Mouse (Mus musculus): ENCODE data around the gene Slc22a28. TPM values are rescaled to one million over a fixed set of nuclear protein-coding genes. Genes with fewer than 3 reads are reported as not detected.
"Not testable (repeated sequence)": the region's sequence is repeated elsewhere in the genome, so short reads cannot be mapped to it uniquely, and the experiment has no call there.

The Slc22a28 gene
- total RNA-seq (2017), result not detected in 2 replicates

DNA sequence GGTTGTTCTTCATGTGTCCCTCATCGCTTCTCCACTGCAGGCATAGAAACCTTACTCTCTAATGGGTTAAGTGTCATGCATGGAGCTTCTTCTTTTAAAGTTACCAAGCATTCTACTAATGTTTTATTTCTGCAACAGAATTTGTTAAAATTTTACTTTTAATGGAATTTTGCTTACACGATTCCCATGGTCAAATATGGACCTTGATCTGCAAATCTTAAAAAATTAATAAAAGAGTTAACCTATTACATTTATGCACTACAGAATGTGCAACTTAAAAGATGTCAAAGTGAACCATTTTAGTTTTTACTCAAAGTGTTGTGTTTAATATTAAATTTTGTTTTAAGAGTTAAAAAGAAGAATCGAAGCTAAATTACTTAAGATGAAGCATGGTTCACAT is at the start of gene Slc22a28:
Gene Slc22a28, minus strand, starts transcription at position 102 of the 400 bp plus-strand sequence.
- ATAC-seq (replicated peaks in 1 of 2; ENCODE audit: insufficient read depth in 1 of 2, low FRiP score in 2 of 2, low TSS enrichment in 1 of 2, low read depth in 1 of 2, poor library complexity in 2 of 2, severe bottlenecking in 2 of 2), result not testable (repeated sequence)

GRCm38 (mm10) chr19:8148787-8149523 is 17.2 kb upstream of the Slc22a28 start:
- ATAC-seq (replicated peaks in 1 of 2; ENCODE audit: insufficient read depth in 1 of 2, low FRiP score in 2 of 2, low TSS enrichment in 1 of 2, low read depth in 1 of 2, poor library complexity in 2 of 2, severe bottlenecking in 2 of 2), result no peak

DNA sequence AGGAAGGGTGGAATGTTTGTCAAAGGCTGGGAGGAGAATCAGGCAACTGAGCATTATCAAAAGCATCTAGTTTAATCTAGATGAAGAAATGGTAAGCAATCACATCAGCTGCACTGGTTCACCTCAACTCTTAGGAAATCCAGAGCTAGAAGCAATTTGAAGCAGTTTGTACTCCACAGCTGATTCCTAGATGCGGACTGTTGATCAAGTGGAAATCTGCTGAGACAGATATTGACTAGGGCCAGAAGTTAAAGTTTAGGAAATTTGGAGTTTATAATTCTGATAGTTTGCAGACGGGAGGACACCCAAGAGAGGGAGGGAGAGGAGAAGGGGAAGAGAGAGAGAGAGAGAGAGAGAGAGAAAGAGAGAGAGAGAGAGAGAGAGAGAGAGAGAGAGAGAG is 10.9 kb upstream of the Slc22a28 start:
- ATAC-seq (replicated peaks in 1 of 2; ENCODE audit: insufficient read depth in 1 of 2, low FRiP score in 2 of 2, low TSS enrichment in 1 of 2, low read depth in 1 of 2, poor library complexity in 2 of 2, severe bottlenecking in 2 of 2), result not testable (repeated sequence)

DNA sequence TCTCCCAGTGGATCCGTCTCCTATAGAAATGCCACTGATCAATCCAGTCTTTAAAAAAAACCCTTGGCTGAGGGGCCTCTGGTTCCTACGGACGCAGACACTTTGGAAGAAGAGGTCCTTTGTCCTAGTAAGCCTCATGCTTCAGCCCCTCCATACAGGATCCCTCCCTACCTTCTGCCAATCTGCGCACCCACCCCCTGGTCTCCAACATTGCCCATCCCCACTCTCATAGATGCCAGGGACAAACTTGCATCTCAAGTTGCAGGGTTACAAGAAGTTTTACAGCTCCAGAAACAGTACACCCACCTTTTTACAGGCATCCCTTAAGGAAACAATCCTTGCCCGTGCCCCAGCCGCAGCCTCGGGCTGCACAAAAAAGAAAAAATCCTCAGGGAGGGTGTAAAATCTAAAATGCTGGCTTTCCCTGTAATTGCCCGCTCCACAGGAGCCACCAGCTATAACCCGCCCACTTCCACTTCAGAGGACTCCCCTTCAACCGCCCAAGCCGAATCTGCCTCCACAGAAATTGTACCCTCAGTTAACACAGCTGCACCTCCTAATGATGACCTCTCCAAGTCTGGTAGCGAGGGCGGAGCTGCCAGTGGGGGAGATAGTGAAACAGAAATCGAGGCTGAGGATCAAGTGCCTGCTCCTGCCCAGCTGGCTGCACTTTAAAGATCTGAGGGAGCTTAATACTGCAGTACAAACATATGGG is 2.5 kb upstream of the Slc22a28 start:
- ATAC-seq (replicated peaks in 1 of 2; ENCODE audit: insufficient read depth in 1 of 2, low FRiP score in 2 of 2, low TSS enrichment in 1 of 2, low read depth in 1 of 2, poor library complexity in 2 of 2, severe bottlenecking in 2 of 2), result peak in 1 of 2 experiments; percentile 46; a peak in 2 of 4 replicates

DNA sequence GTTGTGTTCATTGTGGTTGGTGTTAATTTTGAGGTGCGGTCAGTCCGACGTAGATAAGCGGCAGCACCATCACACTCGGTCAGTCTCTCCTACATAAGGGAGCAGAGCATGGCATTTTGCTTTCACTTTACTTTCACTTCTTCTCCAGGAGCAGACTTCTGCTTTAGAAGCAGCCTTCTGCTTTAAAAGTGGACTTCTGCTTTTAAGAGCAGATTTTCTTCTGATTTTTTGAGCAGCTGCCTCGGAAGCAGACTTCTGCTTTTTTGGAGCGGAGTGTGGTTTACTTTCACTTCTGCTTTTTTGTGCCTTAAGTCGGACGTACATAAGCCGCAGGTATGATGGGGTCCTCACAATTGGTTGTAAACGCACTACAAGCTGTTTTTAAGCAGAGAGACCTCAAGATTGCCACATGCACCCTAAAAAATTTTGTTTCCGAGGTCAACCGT is 111.9 kb downstream of the Slc22a28 start:
- peak; percentile 96 to 98 for ATAC-seq (replicated peaks in 1 of 2; ENCODE audit: insufficient read depth in 1 of 2, low FRiP score in 2 of 2, low TSS enrichment in 1 of 2, low read depth in 1 of 2, poor library complexity in 2 of 2, severe bottlenecking in 2 of 2)

DNA sequence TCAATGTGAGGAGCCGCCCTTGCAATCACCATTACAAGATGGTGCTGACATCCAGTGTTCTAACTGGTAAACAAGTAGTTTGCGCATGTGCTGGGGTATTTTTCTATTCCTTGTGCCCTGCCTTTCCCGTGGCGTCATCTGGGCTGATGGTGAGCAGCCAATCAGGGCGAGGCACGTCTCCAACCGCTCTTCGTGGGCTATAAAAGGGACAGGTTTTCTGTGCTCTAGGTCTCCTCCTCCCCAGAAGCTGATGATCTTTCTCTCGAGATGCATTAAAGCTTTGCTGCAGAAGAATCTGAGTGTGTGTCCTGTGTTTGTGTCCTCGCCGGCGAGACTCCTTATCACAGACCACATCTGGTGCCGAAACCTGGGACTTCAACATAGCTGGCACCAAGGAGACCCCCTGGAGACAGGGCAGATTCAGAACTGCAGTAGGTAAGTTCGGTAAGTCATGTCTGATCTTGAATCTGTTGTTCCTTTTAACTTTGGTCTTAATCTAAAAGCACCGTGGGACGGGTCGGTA is 112.4 kb downstream of the Slc22a28 start:
- ATAC-seq (replicated peaks in 1 of 2; ENCODE audit: insufficient read depth in 1 of 2, low FRiP score in 2 of 2, low TSS enrichment in 1 of 2, low read depth in 1 of 2, poor library complexity in 2 of 2, severe bottlenecking in 2 of 2), result not testable (repeated sequence)

- not testable (repeated sequence) for ATAC-seq (replicated peaks in 1 of 2; ENCODE audit: insufficient read depth in 1 of 2, low FRiP score in 2 of 2, low TSS enrichment in 1 of 2, low read depth in 1 of 2, poor library complexity in 2 of 2, severe bottlenecking in 2 of 2)
Measured at GRCm38 (mm10) chr19:8018535-8018934, 113.2 kb downstream of the Slc22a28 start.

Other genes with a start within 250 kb of the Slc22a28 start
- gene Slc22a27, start 166.0 kb downstream of the Slc22a28 start, total RNA-seq (2017), result not detected in 2 replicates
- not detected in 2 replicates for gene Slc22a29, start 86.9 kb upstream of the Slc22a28 start, total RNA-seq (2017)